Mouse (Mus musculus) kidney, postnatal 0 days (tissue): ENCODE measurements at regions not wholly inside any gene's neighbourhood (a gene's known extent, or its start where the extent isn't known, plus 50 kb on each side); places are given as distances from the start of the nearest gene placed in this dataset.

Experiments
- ATAC-seq: fragments of 200-750 bp; cut with Nextera tagmentation; replicated peaks from 2 replicates; pipeline ENCODE4 v1.8.0; 2017; ENCODE audit warnings: low read depth, moderate number of reproducible peaks, moderate TSS enrichment, moderate library complexity; ENCODE audit not compliant: low FRiP score
- DNase-seq: peaks from one replicate; pipeline ENCODE4 v3.0.0-alpha.2; 2016; ENCODE audit warnings: low spot score
- H3K27ac ChIP-seq: fragments of 300-500 bp; sonication (generic); 2 replicates; pipeline ENCODE4 v1.5.1; 2014; ENCODE audit warnings: mild to moderate bottlenecking
- H3K27me3 ChIP-seq: fragments of 300-500 bp; sonication (generic); 2 replicates; pipeline ENCODE4 v1.6.1; 2014; ENCODE audit warnings: low read length, mixed read lengths; ENCODE audit not compliant: insufficient read depth
- H3K36me3 ChIP-seq: fragments of 300-500 bp; sonication (generic); 2 replicates; pipeline ENCODE4 v1.6.1; 2014; ENCODE audit warnings: low read length, mixed read lengths; ENCODE audit not compliant: insufficient read depth
- H3K4me1 ChIP-seq: fragments of 300-500 bp; sonication (generic); replicated peaks from 2 replicates; pipeline ENCODE4 v1.6.1; 2014; ENCODE audit warnings: antibody characterized with exemption, low read length, mixed read lengths; ENCODE audit not compliant: insufficient read depth
- H3K4me2 ChIP-seq: fragments of 300-500 bp; sonication (generic); 2 replicates; pipeline ENCODE4 v1.6.1; 2014; ENCODE audit warnings: mild to moderate bottlenecking, low read length, moderate library complexity, mixed read lengths
- H3K4me3 ChIP-seq: fragments of 300-500 bp; sonication (generic); replicated peaks from 2 replicates; pipeline ENCODE4 v1.5.1; 2014; ENCODE audit warnings: low read depth, low read length
- H3K9ac ChIP-seq: fragments of 300-500 bp; sonication (generic); 2 replicates; pipeline ENCODE4 v1.6.1; 2014; ENCODE audit warnings: low read depth, low read length
- H3K9me3 ChIP-seq: fragments of 300-500 bp; sonication (generic); replicated peaks from 2 replicates; pipeline ENCODE4 v1.6.1; 2016; ENCODE audit warnings: low read length, inconsistent platforms, mixed read lengths
- CTCF ChIP-seq: IDR thresholded peaks from 2 replicates; pipeline ENCODE4 v1.5.1; 2016; ENCODE audit warnings: antibody characterized with exemption, low read depth, mild to moderate bottlenecking, moderate library complexity
- WGBS: fragments of 180-500 bp; shearing (Covaris S2); extraction: QIAGEN DNeasy Blood & Tissue Kit; methylation state at CpG from one replicate; pipeline ENCODE4 v1.1.7; 2014; 5-methylcytosine and 5-hydroxymethylcytosine counted together

DNA sequence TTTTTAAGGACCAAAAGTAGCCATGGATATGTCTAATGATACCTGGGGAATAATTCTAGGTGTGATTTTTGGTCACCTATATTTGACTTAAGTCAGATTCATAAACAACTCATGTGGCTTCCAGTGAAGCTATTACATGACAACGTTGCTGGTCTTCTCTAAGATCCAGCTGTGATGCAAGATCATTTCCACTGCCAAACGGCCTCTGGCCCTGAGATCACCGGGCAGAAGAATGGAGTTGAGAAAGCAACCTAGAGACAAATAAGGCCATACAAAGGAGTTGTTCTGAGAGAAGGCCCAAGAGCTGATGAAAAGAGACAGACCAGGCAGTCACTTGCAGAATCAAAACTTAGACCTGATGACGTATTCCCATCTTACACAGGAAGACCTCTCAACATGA lies 64.3 kb upstream of the Oxtr start:
- Histone ChIP-seq H3K27me3 (no peaks in the 10 kb centered on the region), H3K9ac (no peak overlapping the region), H3K4me1 (no peaks in the 10 kb centered on the region; the same call in 1 of the 2 replicates), H3K4me2 (no peak overlapping the region), H3K4me3 (no peak overlapping the region), H3K36me3 (no peaks in the 10 kb centered on the region), H3K9me3 (no peaks in the 10 kb centered on the region), H3K27ac (no peak overlapping the region)
- DNase-seq (no peak), ATAC-seq (no peak)
- 88% methylated on average over 4 of the region's 4 CpGs for WGBS
- no peak for TF ChIP-seq CTCF

DNA sequence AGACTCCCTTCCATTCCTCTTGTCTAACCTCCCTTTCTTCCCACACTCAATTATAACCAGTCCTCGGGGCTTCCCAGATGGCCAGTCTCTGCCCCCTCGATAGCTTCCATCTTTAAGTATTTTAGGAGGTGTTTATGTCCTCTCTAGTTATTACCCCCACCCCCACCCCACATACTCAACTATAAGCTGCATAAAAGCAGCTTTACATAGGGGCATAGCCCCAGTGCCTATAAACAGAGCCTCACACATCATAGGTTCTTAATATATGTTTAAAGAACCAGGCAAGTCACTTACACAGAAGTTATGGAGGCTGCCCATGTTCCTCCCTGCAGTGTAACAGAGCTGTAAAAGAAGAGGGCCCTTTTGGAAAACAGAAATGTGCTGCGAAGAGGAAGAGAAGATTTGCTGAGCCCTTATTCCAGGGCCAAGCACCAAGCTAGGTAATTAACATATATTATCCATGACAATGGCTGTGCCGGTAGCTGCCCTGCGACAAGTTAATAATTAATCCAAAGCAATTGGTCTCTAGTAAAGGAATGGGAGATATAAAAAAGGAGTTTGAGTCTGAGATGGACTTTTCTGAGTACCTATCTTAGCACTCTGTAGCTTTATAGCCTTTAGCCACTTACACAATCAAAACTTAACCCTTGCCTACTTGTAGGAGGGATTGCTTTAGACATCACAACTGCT lies 63.6 kb upstream of the Oxtr start:
- Histone ChIP-seq H3K4me2 (no peak overlapping the region), H3K36me3 (no peaks in the 10 kb centered on the region), H3K4me1 (no peaks in the 10 kb centered on the region; the same call in 1 of the 2 replicates), H3K9me3 (no peaks in the 10 kb centered on the region), H3K27me3 (no peaks in the 10 kb centered on the region), H3K27ac (no peak overlapping the region; the same call in 1 of the 2 replicates), H3K9ac (no peak overlapping the region), H3K4me3 (no peak overlapping the region)
- TF ChIP-seq CTCF, result no peak
- DNase-seq, result peak; percentile 48
- 23% methylated on average over 5 of the region's 5 CpGs for WGBS
- ATAC-seq, result peak; percentile 29; the same call in 1 of the 2 replicates

DNA sequence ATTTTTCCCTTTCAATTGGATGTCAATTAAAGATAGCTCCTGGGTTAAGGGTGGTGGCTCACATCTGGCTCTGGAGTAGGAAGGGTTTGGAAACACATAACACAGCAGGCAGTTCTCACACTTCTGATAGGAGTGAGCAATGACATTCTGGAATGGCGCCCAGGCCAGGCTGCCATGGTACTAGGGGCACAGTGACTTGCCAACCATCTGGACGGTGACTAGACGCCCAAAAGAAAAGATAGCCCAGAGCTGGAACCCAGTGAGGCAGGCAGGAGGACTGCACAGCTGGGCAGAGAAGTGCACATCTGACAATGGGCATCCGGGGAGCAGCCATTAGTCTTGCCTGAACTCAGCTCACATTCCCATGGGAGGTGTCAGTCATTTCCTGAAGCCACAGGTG lies 62.8 kb upstream of the Oxtr start:
- no peaks in the 10 kb centered on the region for H3K9me3 ChIP-seq
- ATAC-seq (no peak), DNase-seq (no peak)
- no peak for TF ChIP-seq CTCF
- no peak overlapping the region for H3K27ac ChIP-seq
- H3K9ac ChIP-seq, result no peak overlapping the region
- no peak overlapping the region for H3K4me2 ChIP-seq
- no peaks in the 10 kb centered on the region for H3K36me3 ChIP-seq
- no peak overlapping the region for H3K4me3 ChIP-seq
- 55% methylated on average over 4 of the region's 4 CpGs for WGBS
- no peaks in the 10 kb centered on the region; the same call in 1 of the 2 replicates for H3K4me1 ChIP-seq
- H3K27me3 ChIP-seq, result no peaks in the 10 kb centered on the region

DNA sequence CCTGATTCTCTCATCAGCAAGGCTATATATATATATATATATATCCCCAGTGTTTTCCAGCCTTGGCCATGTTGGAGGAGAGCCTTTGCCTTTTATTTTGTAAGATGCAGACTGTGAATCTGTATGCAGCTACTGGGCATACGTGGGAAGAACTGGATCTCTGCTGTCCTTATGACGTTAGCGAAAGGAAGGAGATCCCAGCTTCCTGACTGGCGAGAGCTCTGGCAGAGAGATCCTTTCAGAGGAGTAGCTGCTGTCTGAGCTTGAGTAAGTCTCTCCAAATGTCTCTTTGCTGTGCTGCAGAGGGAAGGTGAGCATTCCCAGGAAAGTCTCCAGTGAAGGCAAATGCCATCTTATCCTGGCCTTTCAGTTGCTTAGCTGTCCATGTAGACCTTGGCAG lies 61.6 kb upstream of the Oxtr start:
- Histone ChIP-seq H3K27me3 (no peaks in the 10 kb centered on the region), H3K4me1 (no peaks in the 10 kb centered on the region; the same call in 1 of the 2 replicates), H3K4me3 (no peak overlapping the region), H3K27ac (no peak overlapping the region), H3K4me2 (no peak overlapping the region), H3K9me3 (no peaks in the 10 kb centered on the region), H3K9ac (no peak overlapping the region), H3K36me3 (no peaks in the 10 kb centered on the region)
- DNase-seq, result no peak
- WGBS, result 74% methylated on average over 4 of the region's 4 CpGs
- no peak for TF ChIP-seq CTCF
- no peak for ATAC-seq

DNA sequence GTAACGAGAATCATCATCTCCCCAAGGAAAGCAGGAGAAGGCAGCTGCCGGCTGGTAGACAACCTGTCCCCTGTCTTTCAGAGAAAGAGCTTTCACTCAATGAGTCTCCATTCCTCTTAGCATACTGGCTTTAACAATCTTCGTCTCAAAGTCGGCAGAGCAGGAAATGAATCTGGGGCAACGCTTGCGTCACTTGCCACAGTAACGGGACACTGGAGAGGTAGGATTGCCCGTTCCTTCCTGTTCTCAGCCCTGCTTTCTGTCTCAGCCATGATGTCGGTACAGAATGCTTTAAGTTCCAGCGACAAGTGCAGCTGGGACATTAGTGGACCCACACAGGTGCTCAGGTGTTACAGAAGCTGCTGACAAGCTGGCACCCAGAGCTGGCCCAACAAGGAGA lies 57.5 kb upstream of the Oxtr start:
- TF ChIP-seq CTCF, result no peak
- no peaks in the 10 kb centered on the region for H3K4me1 ChIP-seq
- no peaks in the 10 kb centered on the region for H3K36me3 ChIP-seq
- whole genome bisulfite sequencing, result 72% methylated on average over 10 of the region's 10 CpGs
- no peak overlapping the region for H3K27ac ChIP-seq
- no peaks in the 10 kb centered on the region for H3K27me3 ChIP-seq
- no peaks in the 10 kb centered on the region for H3K9me3 ChIP-seq
- no peak overlapping the region for H3K9ac ChIP-seq
- H3K4me3 ChIP-seq, result no peak overlapping the region
- DNase-seq (no peak), ATAC-seq (no peak)
- no peak overlapping the region for H3K4me2 ChIP-seq

DNA sequence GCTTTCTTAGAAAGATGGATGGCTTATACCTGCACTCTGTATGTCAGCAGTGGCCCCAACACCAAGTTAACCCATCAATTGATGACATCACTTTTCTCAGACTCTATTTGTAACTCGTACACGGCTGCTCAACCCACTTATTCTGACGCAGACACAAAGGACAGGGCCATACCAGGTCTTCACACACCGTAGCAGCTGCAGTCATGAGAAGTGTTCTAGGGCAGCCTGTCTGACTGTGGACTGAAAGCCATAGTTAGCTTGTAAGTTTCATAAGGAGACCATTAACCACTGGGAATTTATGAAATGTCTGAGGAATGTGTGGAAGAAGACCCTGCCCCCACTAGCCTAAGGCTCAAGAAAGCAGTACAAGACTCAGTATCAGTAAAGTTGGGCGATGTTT lies 56.3 kb upstream of the Oxtr start:
- Histone ChIP-seq H3K36me3 (no peaks in the 10 kb centered on the region), H3K27ac (no peak overlapping the region), H3K4me1 (no peaks in the 10 kb centered on the region), H3K27me3 (no peaks in the 10 kb centered on the region), H3K4me2 (no peak overlapping the region), H3K4me3 (no peak overlapping the region), H3K9me3 (no peaks in the 10 kb centered on the region), H3K9ac (no peak overlapping the region)
- TF ChIP-seq CTCF, result no peak
- ATAC-seq (no peak), DNase-seq (peak; percentile 46)
- WGBS, result 48% methylated on average over 5 of the region's 5 CpGs

DNA sequence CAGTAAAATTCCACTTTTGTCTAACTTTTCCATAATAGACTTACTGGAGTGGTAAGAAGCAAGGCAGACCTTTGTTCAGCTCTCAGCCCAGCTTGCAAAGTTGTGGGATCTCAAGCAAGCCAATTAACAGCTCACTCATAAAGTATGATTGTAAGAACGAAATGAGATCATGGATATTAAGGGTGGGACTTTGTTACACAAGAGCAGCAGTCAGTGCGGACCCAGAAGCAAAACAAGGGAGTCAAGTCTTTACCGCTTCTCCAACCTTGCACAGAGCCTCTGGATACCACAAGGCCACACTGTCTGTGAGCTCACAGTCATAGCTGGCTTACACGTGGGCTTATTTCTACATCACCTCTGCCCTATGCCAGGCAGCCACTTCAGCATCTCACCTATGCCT lies 54.6 kb upstream of the Oxtr start:
- Histone ChIP-seq H3K36me3 (no peaks in the 10 kb centered on the region), H3K27me3 (no peaks in the 10 kb centered on the region), H3K4me2 (no peak overlapping the region), H3K27ac (no peak overlapping the region), H3K9ac (no peak overlapping the region), H3K4me3 (no peak overlapping the region), H3K9me3 (no peaks in the 10 kb centered on the region), H3K4me1 (no peaks in the 10 kb centered on the region)
- ATAC-seq, result no peak
- peak; percentile 5 for DNase-seq
- 80% methylated on average over 4 of the region's 4 CpGs for WGBS
- no peak for TF ChIP-seq CTCF
